Mouse (Mus musculus): ENCODE data around the gene Clasp2. TPM values are rescaled to one million over a fixed set of nuclear protein-coding genes. Genes with fewer than 3 reads are reported as not detected.

Gene Clasp2
- polyA plus RNA-seq, 1 experiment, result 50.5 TPM

DNA sequence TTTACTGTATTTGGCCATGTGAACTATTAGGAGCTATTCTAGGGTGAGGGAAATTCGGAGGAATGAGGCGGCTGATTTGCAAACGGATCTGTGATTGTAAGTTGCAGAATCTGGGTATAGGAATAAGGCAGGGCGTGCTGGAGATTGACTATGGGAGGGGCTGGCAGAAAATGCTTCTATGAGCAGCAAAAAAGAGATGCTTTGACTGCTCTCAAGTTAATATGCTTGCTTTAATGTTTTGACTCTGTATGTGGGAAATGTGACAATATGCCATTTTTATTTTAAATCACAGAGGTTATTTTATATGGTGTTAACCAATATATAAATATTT, 71.4 kb downstream of the Clasp2 start:
- TF ChIP-seq POLR2A (IDR thresholded peaks at IDR 0.05; ENCODE audit: borderline replicate concordance, low read depth, low read length), result no peak
- no peak for TF ChIP-seq CTCF (IDR thresholded peaks at IDR 0.05; ENCODE audit: low read depth, low read length)
- Histone ChIP-seq H3K27ac (ENCODE audit: insufficient read depth, low read depth, low read length) (no peak overlapping the region), H3K4me3 (ENCODE audit: insufficient read depth, low read length) (no peak overlapping the region), H3K4me1 (ENCODE audit: control insufficient read depth, insufficient read depth, low read length) (no peaks in the 10 kb centered on the region)

DNA sequence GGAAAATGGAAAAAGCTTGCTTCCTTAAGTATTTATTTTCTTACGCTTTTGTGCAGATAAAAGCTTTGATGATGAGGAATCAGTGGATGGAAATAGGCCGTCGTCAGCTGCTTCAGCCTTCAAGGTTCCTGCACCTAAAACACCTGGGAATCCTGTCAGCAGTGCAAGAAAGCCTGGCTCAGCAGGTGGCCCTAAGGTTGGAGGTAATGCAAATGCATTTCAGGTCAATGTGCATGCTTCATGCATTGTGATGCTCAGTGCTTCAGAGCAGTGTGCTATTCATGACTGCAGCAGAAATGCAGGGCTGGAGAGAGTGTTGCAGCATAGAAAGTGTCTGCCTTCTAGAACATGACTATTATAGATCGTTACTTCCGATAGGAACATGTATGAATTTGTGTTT, 71.8 kb downstream of the Clasp2 start:
- no peak for TF ChIP-seq CTCF (IDR thresholded peaks at IDR 0.05; ENCODE audit: low read depth, low read length)
- TF ChIP-seq POLR2A (IDR thresholded peaks at IDR 0.05; ENCODE audit: borderline replicate concordance, low read depth, low read length), result no peak
- H3K4me3 ChIP-seq (ENCODE audit: insufficient read depth, low read length), result no peak overlapping the region
- no peaks in the 10 kb centered on the region for H3K4me1 ChIP-seq (ENCODE audit: control insufficient read depth, insufficient read depth, low read length)
- no peak overlapping the region for H3K27ac ChIP-seq (ENCODE audit: insufficient read depth, low read depth, low read length)

DNA sequence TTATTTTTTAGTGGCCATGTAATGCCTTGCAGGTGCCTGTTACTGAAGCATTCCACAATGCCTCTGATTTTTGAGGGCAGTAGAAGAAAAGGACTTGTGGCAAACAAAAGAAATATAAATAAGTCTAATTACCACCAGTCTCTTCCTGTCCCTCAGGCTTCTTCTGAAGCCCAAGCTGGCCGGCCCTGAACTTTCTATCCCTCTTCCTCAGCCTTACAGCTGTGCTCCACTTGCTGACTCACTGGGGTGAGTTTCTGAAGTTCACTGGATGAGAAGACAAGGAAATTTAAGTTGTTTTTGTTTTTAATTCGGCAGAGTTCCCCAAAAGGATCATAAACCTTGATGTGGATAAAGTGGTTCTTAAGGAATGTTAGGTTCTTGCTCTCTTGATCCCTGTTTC, 74.6 kb downstream of the Clasp2 start:
- no peak for TF ChIP-seq CTCF (IDR thresholded peaks at IDR 0.05; ENCODE audit: low read depth, low read length)
- TF ChIP-seq POLR2A (IDR thresholded peaks at IDR 0.05; ENCODE audit: borderline replicate concordance, low read depth, low read length), result no peak

DNA sequence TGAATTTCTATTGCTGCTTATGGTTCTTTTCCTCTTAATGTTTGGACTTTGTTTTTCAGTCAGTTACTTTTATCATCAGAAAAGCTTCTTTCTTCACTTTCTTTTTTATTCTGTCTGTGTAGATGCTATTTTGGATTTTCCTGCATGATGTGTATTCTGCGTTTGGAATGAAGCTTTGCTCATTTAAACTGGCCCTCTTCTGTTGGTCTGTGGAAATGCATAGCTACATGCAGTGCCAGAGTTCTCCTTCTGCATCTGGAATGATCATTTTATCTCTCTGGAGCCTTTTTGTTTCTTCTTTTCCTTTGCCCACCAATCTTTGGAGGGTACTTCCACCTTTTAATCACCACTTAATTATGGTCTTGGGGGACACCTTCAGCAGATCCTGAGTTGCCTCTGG, 80.9 kb downstream of the Clasp2 start:
- no peak overlapping the region for H3K27ac ChIP-seq (ENCODE audit: insufficient read depth, low read depth, low read length)
- TF ChIP-seq POLR2A (IDR thresholded peaks at IDR 0.05; ENCODE audit: borderline replicate concordance, low read depth, low read length), result no peak
- no peak for TF ChIP-seq CTCF (IDR thresholded peaks at IDR 0.05; ENCODE audit: low read depth, low read length)
- no peaks in the 10 kb centered on the region for H3K4me1 ChIP-seq (ENCODE audit: control insufficient read depth, insufficient read depth, low read length)
- H3K4me3 ChIP-seq (ENCODE audit: insufficient read depth, low read length), result no peak overlapping the region

More for the DNA sequence above, 74.6 kb downstream of the Clasp2 start:
- Histone ChIP-seq H3K27ac (ENCODE audit: insufficient read depth, low read depth, low read length) (no peak overlapping the region), H3K4me3 (ENCODE audit: insufficient read depth, low read length) (no peak overlapping the region), H3K4me1 (ENCODE audit: control insufficient read depth, insufficient read depth, low read length) (no peaks in the 10 kb centered on the region)

DNA sequence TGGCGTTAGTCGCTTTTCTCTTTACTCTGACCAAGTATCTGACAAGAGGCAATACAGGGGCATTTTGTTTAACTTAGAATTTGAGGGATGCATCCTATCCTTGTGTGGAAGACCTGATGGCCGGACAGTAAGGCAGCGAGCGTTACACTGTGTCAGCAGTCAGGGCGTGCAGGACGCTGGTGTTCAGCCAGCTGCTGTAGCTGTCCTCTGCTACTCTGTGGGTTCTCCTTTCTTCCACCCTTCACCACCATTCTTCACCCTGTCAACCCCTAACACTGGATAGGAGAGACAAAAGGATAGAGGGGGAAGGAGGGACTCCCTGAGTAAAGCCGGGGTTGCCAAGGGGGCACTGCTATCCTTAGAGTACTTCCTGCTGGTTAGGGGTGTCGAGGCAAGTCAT, 87.4 kb downstream of the Clasp2 start:
- peaks cover 4% of the 10 kb centered on the region for H3K4me1 ChIP-seq (ENCODE audit: control insufficient read depth, insufficient read depth, low read length)
- no peak for TF ChIP-seq CTCF (IDR thresholded peaks at IDR 0.05; ENCODE audit: low read depth, low read length)
- no peak for TF ChIP-seq POLR2A (IDR thresholded peaks at IDR 0.05; ENCODE audit: borderline replicate concordance, low read depth, low read length)
- no peak overlapping the region for H3K27ac ChIP-seq (ENCODE audit: insufficient read depth, low read depth, low read length)
- H3K4me3 ChIP-seq (ENCODE audit: insufficient read depth, low read length), result no peak overlapping the region

DNA sequence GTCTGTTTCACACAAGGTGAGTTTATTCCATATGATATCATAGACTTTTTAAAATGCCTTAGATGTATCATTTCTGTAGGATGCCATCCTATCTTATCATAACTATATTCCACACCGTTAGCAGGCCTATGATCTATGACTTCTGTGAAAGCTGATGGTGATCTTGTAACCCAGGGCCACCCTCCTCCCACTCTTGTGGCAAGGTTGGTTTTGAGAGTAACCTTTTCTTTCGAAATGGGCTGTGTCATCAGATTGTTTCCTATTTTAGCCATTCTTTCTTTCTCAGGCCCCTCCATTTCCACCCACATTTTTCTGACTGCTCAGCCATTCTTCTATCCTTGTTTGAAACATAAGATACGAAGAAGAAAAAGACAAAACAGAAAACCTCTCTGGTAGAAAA, 88.9 kb downstream of the Clasp2 start:
- H3K4me1 ChIP-seq (ENCODE audit: control insufficient read depth, insufficient read depth, low read length), result peaks cover 4% of the 10 kb centered on the region
- H3K4me3 ChIP-seq (ENCODE audit: insufficient read depth, low read length), result no peak overlapping the region
- TF ChIP-seq POLR2A (IDR thresholded peaks at IDR 0.05; ENCODE audit: borderline replicate concordance, low read depth, low read length), result no peak
- H3K27ac ChIP-seq (ENCODE audit: insufficient read depth, low read depth, low read length), result no peak overlapping the region

DNA sequence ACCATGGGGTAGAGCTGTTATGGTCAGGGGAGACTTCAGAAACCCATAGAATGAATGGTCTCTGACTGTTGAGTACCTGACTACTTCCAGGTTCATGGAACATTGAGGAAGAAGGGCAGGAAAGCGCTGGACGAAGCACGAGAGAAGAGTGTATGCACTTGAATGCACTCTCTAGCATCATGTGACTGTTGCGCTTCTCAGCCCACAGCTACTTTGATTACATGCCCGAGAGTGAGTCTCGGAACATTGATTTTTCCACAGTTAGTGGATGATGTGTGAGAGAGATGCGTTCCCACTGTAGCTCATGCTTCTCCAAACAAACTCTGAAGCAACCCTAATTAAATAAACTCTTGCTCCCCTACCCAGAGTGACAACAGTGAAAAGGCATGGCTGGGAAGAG, 92.2 kb downstream of the Clasp2 start:
- no peak overlapping the region for H3K27ac ChIP-seq (ENCODE audit: insufficient read depth, low read depth, low read length)
- H3K4me1 ChIP-seq (ENCODE audit: control insufficient read depth, insufficient read depth, low read length), result peaks cover 8% of the 10 kb centered on the region
- TF ChIP-seq POLR2A (IDR thresholded peaks at IDR 0.05; ENCODE audit: borderline replicate concordance, low read depth, low read length) (no peak), CTCF (IDR thresholded peaks at IDR 0.05; ENCODE audit: low read depth, low read length) (no peak)
- H3K4me3 ChIP-seq (ENCODE audit: insufficient read depth, low read length), result no peak overlapping the region

DNA sequence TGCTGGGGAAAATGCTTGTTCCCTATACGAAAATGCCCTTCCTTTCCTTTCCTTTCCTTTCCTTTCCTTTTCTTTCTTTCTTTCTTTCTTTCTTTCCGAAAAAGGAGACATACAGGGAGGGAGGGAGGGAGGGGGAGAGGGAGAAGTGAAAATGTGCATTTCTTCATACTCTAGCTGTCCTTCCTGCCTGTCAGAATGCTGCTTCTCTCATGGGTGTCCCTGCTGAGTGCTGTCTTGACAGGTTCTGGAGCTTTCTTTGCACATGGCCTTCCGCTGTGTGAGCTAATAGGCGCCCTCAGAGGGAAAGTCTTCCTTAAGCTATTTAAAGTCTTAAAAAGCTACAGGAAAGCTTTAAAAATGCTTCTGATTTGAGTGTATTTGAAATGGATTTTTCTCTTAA, 95.7 kb downstream of the Clasp2 start:
- Histone ChIP-seq H3K27ac (ENCODE audit: insufficient read depth, low read depth, low read length) (no peak overlapping the region), H3K4me3 (ENCODE audit: insufficient read depth, low read length) (no peak overlapping the region), H3K4me1 (ENCODE audit: control insufficient read depth, insufficient read depth, low read length) (peaks cover 4% of the 10 kb centered on the region; the same call in 1 of the 2 replicates)
- TF ChIP-seq POLR2A (IDR thresholded peaks at IDR 0.05; ENCODE audit: borderline replicate concordance, low read depth, low read length) (no peak), CTCF (IDR thresholded peaks at IDR 0.05; ENCODE audit: low read depth, low read length) (no peak)

DNA sequence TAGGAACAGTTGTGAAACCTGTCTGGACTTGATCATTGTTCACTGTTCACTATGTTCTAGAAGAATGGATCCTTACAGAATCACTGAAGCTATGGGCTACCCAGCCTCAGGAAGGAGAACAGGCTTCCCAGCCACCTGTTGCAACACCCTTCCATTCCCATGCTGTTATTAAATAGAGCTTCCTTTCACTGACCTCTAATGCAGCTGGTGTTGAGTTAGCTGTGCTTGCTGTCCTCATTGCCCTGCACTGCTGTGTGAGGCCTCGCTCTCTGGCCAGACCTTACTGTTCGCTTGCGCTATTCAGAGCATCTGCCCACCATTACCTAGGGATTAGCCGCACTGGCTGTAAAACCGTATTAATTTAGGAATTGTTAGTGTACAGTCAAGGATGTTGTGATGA, 96.2 kb downstream of the Clasp2 start:
- no peak for TF ChIP-seq POLR2A (IDR thresholded peaks at IDR 0.05; ENCODE audit: borderline replicate concordance, low read depth, low read length)
- no peak for TF ChIP-seq CTCF (IDR thresholded peaks at IDR 0.05; ENCODE audit: low read depth, low read length)
- no peak overlapping the region for H3K4me3 ChIP-seq (ENCODE audit: insufficient read depth, low read length)
- no peak overlapping the region for H3K27ac ChIP-seq (ENCODE audit: insufficient read depth, low read depth, low read length)
- H3K4me1 ChIP-seq (ENCODE audit: control insufficient read depth, insufficient read depth, low read length), result peaks cover 4% of the 10 kb centered on the region; the same call in 1 of the 2 replicates

DNA sequence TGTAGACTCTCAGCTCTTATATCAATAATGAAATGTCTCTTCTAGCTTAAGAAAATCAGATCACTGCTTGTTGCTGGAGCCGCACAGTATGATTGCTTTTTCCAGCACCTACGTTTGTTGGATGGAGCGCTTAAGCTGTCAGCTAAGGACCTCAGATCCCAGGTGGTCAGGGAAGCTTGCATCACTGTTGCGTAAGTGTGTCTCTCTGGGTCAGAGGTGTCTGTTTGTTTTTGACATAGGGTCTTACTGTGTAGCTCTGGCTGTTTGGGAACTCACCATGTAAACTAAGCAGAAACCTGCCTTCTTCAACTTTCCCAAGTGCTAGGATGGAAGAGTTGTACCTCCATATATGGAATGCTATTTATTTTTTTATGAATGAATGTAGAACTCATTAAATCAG, 102.8 kb downstream of the Clasp2 start:
- Histone ChIP-seq H3K27ac (ENCODE audit: insufficient read depth, low read depth, low read length) (no peak overlapping the region), H3K4me1 (ENCODE audit: control insufficient read depth, insufficient read depth, low read length) (no peaks in the 10 kb centered on the region), H3K4me3 (ENCODE audit: insufficient read depth, low read length) (no peak overlapping the region)
- TF ChIP-seq CTCF (IDR thresholded peaks at IDR 0.05; ENCODE audit: low read depth, low read length) (no peak), POLR2A (IDR thresholded peaks at IDR 0.05; ENCODE audit: borderline replicate concordance, low read depth, low read length) (no peak)

DNA sequence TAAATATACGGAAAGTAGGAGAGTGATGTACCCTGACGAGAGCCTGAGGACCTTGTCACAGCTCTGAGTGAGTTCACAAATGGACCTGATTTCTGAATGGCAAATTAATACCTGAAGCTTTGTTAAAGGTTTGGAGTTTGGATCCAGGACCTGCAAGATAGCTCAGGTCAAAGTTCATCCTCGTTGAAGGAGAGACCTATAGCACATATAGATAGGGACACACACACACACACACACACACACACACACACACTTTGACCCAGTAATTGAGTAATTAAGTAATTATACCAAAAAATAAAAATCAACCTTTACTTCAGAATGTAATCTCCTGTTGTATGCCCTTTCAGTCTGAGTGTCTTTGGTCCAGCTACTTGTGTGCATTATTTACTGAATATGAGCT, 114.2 kb downstream of the Clasp2 start:
- H3K27ac ChIP-seq (ENCODE audit: insufficient read depth, low read depth, low read length), result no peak overlapping the region
- TF ChIP-seq CTCF (IDR thresholded peaks at IDR 0.05; ENCODE audit: low read depth, low read length) (no peak), POLR2A (IDR thresholded peaks at IDR 0.05; ENCODE audit: borderline replicate concordance, low read depth, low read length) (no peak)
- H3K4me3 ChIP-seq (ENCODE audit: insufficient read depth, low read length), result no peak overlapping the region
- H3K4me1 ChIP-seq (ENCODE audit: control insufficient read depth, insufficient read depth, low read length), result peaks cover 4% of the 10 kb centered on the region

All from bone marrow macrophage, adult 2 months (primary cell).